In genomic region chr3:81483363-81483762, GRCm38 (mm10) we compare ENCODE assay signal across 12 mouse cellular contexts.
DNase-seq lines count a peak whose midpoint lies in the region; ATAC-seq and TF ChIP-seq lines count a peak whose summit lies in the region.
"Had no signal": no experiment of that assay in that cellular context is flagged by ENCODE, and none has a peak within 500 bp of the region (broad histone marks: within the 10 kb centered on the region; RNA-seq: fewer than 3 reads in every experiment).

No protein-coding gene starts in this region.

- H3K79me3 ChIP-seq in C2C12 (ENCODE audit: low read depth), result no peaks in the 10 kb centered on the region

- no peak overlapping the region for H3ac ChIP-seq in C2C12 (ENCODE audit: control insufficient read depth, insufficient read length, low read depth)

- peak; percentile 1 for DNase-seq in cerebellum, adult 9-10 months
- DNase-seq in kidney, adult 11 months, result peak; percentile 2
- DNase-seq in kidney, adult 18-20 months, result no peak
- DNase-seq in kidney, adult 8-10 months, result peak; percentile 0 to 10
- DNase-seq in right cerebral cortex, adult 18-20 months, result no peak
- no peak for DNase-seq in heart, adult 18-20 months

- ATAC-seq in cerebellum, adult (ENCODE audit: insufficient number of reproducible peaks, low FRiP score, low TSS enrichment), result no peak
- ATAC-seq: CD4-positive, CD25-positive, alpha-beta regulatory T cell, adult 4 months; midbrain, embryonic 13.5 days had no signal

- no peak overlapping the region for H3K4me3 ChIP-seq in C2C12 (ENCODE audit: insufficient read depth, poor library complexity, severe bottlenecking)
- H3K4me3 ChIP-seq: embryonic facial prominence, embryonic 13.5 days; limb, embryonic 15.5 days; midbrain, embryonic 13.5 days had no signal

- H3K27me3 ChIP-seq in C2C12 (ENCODE audit: control insufficient read depth, insufficient read depth, insufficient read length), result no peaks in the 10 kb centered on the region
- H3K27me3 ChIP-seq: embryonic facial prominence, embryonic 13.5 days; limb, embryonic 15.5 days; midbrain, embryonic 13.5 days had no signal

- no peaks in the 10 kb centered on the region for H3K79me2 ChIP-seq in C2C12 (ENCODE audit: control insufficient read depth, insufficient read depth)

- H3K36me3 ChIP-seq in C2C12 (ENCODE audit: control insufficient read depth, insufficient read depth), result no peaks in the 10 kb centered on the region
- H3K36me3 ChIP-seq: embryonic facial prominence, embryonic 13.5 days; limb, embryonic 15.5 days; midbrain, embryonic 13.5 days had no signal

- peak; percentile 32 for TF ChIP-seq CTCF in C2C12 (IDR thresholded peaks at IDR 0.05; ENCODE audit: control insufficient read depth, insufficient read depth, insufficient read length)

TF ChIP-seq in C2C12, 6 proteins besides CTCF, POLR2A, EP300 and RAD21:
- TF ChIP-seq MYOD1 (IDR thresholded peaks at IDR 0.05; ENCODE audit: control insufficient read depth, insufficient read length, low read depth), result no peak

Comparison
In these comparisons a context has a peak if more than half of its experiments do, and no peak if none do; other contexts are left out.
1. DNase-seq: peak in cerebellum, adult 9-10 months (single experiment), kidney, adult 11 months (single experiment) and kidney, adult 8-10 months (2 of 2); none in kidney, adult 18-20 months (single experiment), right cerebral cortex, adult 18-20 months (single experiment) and heart, adult 18-20 months (0 of 2).